Mouse (Mus musculus) Patski (cell line): Measurements from ENCODE around the gene Srrm4. TPM values are rescaled to one million over a fixed set of nuclear protein-coding genes. Genes with fewer than 3 reads are reported as not detected.

Experiments
- ATAC-seq: fragments of 100-300 bp; one replicate; pipeline ENCODE4 v1.8.0; 2021
- CTCF ChIA-PET: fragments of 350-600 bp; sonication (Branson Sonifier 250); formaldehyde crosslinking; loops from one replicate; lab custom pipeline; 2022; ENCODE audit warnings: inconsistent platforms; lab: Charles Lee
- POLR2A ChIA-PET: fragments of 350-600 bp; sonication (Branson Sonifier 250); formaldehyde crosslinking; loops from one replicate; lab custom pipeline; 2022; ENCODE audit warnings: antibody characterized with exemption, inconsistent platforms; lab: Charles Lee
- DNase-seq: peaks from one replicate; pipeline ENCODE4 v3.0.0-alpha.2; 2011; ENCODE audit warnings: low read depth, low spot score
- H3K27me3 ChIP-seq: fragments of 371-371 bp; one replicate; pipeline ENCODE4 v1.5.1; 2021
- CTCF ChIP-seq: fragments of 100-300 bp; IDR thresholded peaks from one replicate; pipeline ENCODE4 v1.5.1; 2021
- in situ Hi-C: fragments of 300-500 bp; cut with MboI; formaldehyde crosslinking; loops from 3 replicates; pipeline ENCODE4 v1.11.1; 2018; ENCODE audit warnings: low pct_unique_long_range_greater_than_20kb, mixed read lengths
- polyA plus RNA-seq: library from polyadenylated mRNA; unstranded; gene quantifications from one replicate; pipeline ENCODE4 v1.2.3, GENCODE M21; 2021

The Srrm4 gene
- polyA plus RNA-seq = 1.7 TPM

DNA sequence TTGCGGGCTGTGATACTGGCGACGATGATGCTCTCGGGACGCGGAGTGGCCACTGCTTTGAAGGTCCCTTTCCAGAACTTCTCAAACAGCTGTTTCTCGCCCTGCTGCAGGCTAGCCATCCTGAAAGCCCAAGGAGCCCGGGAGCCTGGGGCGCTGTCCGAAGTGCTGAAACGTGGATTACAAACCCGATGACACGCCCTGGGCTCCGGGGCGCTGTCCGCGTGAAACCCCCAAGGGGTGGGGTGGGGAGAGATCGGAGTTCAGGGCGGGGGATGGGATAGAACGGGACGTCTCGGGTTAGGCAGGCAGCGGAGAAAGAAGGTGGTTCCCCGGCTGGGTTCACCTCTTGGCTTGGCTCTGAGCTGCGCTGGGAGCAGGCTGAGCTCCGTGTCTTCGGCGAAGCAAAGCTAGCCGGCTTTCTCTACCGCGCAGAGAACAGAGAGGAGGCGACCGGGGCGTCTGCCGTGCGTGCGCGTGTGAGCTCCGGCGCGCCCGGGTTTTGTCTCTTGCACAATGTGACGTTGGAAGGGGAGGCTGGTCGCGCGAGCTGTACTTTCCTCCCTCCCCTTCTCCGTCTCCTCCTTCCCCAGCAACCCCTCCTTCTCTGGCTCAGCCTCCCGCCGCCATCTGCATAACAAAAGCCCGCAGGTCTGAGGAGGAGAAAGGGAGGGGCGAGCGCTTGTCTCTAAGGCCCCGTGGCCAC, at the start of gene Srrm4:
Gene Srrm4 (minus strand): TSS at position 472 of the 703 bp plus-strand sequence.
- no peaks in the 10 kb centered on the region for H3K27me3 ChIP-seq
- ChIA-PET POLR2A (no interaction called here), CTCF (no interaction called here)
- no peak for ATAC-seq
- DNase-seq = no peak
- TF ChIP-seq CTCF = no peak
- in situ Hi-C loops = no loop called here

DNA sequence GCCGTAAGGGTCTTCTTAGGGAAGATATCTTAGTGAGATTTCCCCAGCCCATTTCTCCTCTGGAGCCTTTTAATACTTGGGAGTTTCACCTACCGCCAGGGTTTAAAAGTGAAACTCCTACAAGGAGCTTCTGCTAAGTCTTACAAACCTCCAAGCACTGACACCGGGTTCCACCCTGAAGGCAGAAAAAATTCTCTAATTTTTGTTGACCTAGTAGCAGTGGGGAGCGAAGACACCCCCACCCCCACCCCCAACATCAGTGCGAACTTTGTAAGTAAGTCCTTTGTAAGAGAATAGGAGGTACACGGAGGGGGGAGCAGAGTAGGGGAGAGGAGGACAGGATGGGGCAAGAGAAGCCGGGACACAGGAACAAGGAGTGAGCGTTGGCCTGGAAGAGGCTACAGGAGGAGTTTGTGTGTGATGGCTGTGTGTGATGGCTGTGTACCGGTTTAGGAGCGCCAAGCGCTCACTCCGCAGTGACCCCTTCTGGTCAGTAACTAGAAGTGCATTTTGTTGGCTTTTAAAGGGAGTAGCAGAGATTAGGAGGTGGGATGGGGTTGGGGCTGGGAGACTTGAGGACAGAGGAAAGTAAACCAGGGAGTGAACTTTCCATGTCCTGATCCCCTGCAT, 1.3 kb upstream of the Srrm4 start:
- no peak for DNase-seq

DNA sequence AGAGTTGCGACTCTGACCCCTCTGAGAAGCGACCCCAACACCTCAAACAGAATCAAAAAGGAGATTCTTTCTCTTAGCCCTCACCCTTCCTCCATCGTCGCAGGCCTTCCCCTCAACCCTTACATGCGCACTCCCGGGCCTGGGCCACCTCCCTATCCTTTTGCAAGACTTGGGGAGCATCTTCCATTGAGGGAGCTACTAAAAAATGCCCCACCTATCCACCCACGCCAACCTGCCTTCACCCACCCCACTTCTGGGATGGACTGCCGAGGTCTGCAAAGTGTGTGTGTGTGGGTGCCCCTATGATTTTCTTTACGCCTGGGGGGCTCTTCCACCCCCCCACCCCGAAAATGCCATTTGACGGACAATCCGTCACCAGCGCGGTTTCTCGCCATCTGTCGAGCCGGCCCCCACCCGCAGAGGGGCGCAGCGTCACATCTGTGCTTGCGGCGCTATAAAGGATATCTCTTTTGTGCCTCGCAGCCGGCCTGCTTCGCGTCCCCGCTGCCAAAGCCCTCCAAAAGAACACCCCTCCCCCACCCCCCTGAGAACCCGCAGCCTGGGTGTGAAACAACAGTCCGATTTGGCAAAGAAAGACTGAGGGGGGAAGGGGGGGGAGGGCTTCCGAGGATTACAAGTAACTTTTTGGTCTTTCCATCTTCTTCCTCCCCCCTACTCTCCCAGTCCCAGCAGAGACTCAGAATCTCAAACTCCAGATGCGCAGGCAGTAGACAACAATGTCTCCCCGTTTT, 608 bp upstream of the Srrm4 start:
- ATAC-seq (no peak), DNase-seq (no peak)
- H3K27me3 ChIP-seq = no peaks in the 10 kb centered on the region
- CTCF ChIA-PET = no interaction called here
- POLR2A ChIA-PET = no interaction called here
- in situ Hi-C loops = no loop called here
- no peak for TF ChIP-seq CTCF

More for the DNA sequence above, 1.3 kb upstream of the Srrm4 start:
- H3K27me3 ChIP-seq = no peaks in the 10 kb centered on the region
- CTCF ChIA-PET = no interaction called here
- in situ Hi-C loops = no loop called here
- ATAC-seq = no peak
- POLR2A ChIA-PET = no interaction called here
- no peak for TF ChIP-seq CTCF

DNA sequence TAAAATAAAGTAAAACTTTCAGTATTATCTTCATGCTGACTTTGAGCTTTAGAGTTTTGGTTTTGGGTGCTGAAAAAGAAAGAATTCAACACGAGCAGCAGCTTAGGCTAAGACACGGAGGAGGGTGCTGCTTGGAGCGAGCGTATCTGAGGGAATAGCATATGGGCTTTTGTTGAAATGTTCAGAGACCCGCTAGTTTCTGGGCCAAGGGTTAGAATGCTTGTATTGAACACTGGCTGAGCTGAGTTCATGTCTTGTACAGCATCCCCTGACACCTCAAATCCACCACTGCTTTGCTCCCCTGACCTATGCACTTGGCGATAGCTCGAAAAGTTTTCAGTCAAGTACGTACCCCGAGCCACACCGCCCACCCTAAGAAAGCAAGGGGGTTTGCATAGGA, 919 bp downstream of the Srrm4 start:
- no peak for ATAC-seq
- no peak for DNase-seq
- in situ Hi-C loops = no loop called here
- no peak for TF ChIP-seq CTCF
- ChIA-PET CTCF (no interaction called here), POLR2A (no interaction called here)
- H3K27me3 ChIP-seq = no peaks in the 10 kb centered on the region

DNA sequence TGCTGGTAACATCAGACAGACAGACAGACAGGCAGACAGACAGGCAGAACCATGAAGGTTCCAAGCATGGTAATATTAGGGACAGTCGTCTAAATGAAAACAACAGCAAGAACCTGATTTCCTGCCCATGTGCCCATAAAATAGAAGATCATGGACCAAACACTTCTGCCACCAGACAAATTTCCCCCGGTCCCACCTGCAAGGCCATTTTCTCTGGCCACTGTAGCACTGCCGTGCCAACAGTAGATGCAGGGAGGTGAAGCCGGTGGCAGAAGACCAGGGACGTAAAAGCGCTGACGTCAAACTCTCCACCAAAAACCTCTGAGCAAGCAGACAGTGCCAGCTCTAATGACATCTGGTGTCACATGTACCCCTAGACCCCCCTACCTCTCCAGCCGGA, 2.0 kb downstream of the Srrm4 start:
- TF ChIP-seq CTCF = no peak
- POLR2A ChIA-PET = no interaction called here
- DNase-seq (no peak), ATAC-seq (no peak)
- CTCF ChIA-PET = no interaction called here
- H3K27me3 ChIP-seq = no peaks in the 10 kb centered on the region
- in situ Hi-C loops = no loop called here

DNA sequence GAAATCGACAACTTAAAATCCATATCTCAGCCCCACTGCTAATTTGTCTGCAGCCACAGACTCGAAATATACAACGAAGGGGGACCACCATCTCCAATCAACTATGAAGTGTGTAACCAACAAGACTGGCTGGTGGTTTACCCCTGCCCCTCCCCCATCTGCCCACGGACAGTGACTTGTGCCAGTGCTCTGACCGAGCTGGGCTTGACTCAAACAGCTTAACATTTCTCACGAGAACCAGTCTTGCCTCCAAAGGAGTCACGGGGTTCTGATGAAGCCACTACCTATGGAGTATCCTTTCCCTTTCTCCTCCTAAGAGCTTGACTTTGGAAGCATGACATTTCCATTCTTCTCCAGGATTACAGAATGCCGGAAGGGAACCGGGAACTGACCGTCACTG, 2.8 kb downstream of the Srrm4 start:
- ChIA-PET POLR2A (no interaction called here), CTCF (interaction anchor here (1.2 kb wide), 1 partner anchor 13 kb away, joined by 3 read pairs; no protein-coding TSS in a partner anchor)
- TF ChIP-seq CTCF = no peak
- in situ Hi-C loops = no loop called here
- DNase-seq (no peak), ATAC-seq (no peak)
- no peaks in the 10 kb centered on the region for H3K27me3 ChIP-seq

DNA sequence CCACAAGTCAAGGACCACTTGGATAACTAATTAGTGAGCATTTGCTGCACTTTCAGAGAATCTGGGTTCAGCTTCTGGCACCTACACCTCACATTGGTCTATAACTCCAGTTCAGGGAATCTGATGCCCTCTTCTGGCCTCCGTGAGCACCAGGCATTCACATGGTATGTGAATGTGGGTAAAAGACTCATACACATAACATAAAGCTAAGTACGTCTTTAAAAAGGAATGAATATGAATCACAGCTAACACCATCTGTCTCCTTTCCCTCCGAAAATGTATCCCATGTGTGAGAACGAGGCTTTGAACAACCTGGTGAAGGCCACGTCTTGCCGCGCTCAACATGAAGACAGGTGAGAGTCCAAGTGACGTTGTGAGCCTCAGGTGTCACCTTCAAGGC, 12.1 kb downstream of the Srrm4 start:
- TF ChIP-seq CTCF = no peak

DNA sequence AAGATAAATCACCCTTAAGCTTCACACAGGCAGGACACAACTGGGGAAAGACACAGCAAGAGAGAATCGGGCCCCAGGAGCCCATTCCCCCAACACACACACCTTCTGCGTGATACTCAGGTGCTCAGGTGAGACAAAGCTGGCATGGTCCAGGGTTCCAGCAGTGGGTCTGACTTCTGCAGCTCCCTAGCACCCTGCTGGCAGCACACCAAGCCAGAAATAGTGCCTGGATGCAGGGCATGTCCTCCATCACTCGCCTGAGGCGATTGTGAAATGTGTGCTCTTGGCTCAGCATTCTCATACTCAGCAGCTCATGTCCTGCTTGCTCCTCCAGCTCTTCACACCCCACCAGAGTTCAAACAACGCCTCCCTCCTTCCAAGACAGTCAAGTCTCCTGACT, 14.5 kb downstream of the Srrm4 start:
- no peak for ATAC-seq
- TF ChIP-seq CTCF = no peak
- DNase-seq = no peak
- POLR2A ChIA-PET = no interaction called here
- CTCF ChIA-PET = no interaction called here
- in situ Hi-C loops = no loop called here
- H3K27me3 ChIP-seq = peaks cover 3% of the 10 kb centered on the region

More for the DNA sequence above, 12.1 kb downstream of the Srrm4 start:
- DNase-seq = no peak
- H3K27me3 ChIP-seq = peaks cover 3% of the 10 kb centered on the region
- ChIA-PET CTCF (no interaction called here), POLR2A (no interaction called here)
- in situ Hi-C loops = no loop called here
- no peak for ATAC-seq

DNA sequence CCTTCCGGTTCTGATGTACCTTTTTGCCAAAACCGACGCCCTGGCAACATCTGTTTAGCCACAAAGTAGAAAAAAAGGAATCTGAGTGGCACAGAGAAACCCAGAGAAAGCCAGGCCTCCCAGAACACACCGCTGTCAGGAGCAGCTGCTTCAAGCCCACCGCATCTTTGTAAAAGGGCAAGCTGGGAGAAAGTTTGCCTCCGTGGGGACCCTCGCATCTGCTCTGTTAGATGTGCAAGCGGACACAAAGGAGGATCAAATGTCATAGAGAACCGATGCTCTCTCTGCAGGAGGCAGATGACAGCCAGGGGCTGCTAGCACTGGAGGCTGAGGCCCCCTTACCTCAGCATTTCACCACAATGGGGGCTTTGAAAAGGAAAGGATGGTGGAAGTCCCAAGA, 18.3 kb downstream of the Srrm4 start:
- no peak for ATAC-seq
- in situ Hi-C loops = no loop called here
- peaks cover 6% of the 10 kb centered on the region for H3K27me3 ChIP-seq
- ChIA-PET POLR2A (no interaction called here), CTCF (no interaction called here)
- no peak for DNase-seq
- no peak for TF ChIP-seq CTCF

DNA sequence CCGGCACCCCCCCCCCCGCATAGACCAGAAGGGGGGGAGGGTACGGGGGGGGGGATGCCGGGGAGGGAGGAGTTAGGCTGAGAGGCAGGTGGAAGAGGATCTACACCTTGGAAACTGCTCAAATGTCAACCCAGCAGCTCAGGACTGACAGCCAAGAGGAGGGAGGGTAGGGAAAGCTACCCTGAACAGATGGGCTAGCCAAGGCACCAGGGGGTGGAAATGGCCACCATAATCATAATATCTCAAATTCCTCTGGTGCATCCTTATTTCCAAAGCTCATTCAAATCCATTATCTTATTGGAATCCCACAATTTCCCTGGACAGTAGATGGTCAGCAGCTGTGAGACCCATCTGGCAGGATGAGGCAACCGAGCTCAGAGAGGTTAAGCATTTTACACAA, 19.7 kb downstream of the Srrm4 start:
- DNase-seq = no peak
- no peak for TF ChIP-seq CTCF
- ChIA-PET CTCF (no interaction called here), POLR2A (no interaction called here)
- no peak for ATAC-seq
- in situ Hi-C loops = no loop called here
- H3K27me3 ChIP-seq = peaks cover 3% of the 10 kb centered on the region

DNA sequence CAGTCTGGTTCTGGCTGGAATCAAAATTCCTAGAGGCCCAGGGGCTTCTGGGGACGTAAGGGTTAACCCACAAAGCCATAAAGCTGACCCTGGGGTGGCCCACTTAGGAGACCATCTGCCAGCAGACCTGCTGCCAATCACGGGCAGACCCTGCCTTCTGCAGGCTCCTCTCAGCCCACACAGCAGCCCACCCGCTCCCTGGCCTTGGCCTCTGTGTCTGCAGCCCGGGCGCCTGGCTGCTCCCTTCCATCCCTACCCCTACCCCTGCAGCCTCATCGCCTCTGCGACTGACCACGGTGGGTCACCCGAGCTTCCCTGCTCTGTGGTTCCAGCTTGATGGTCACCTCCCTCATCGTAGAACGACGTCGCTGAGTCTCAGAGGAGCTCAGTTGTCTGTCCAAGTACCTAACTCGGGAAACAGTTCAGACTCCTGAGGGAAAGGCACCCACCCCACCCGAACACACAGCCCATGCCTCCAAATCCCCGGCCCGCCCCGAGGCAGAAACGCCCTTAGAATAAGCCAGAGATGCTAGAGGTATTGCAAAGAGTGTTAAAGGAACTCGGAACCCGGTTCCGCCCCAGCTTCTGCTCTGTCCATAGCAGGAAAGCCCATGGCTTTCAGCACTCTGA, 20.3 kb downstream of the Srrm4 start:
- ChIA-PET POLR2A (no interaction called here), CTCF (interaction anchor here (1.5 kb wide), 1 partner anchor 12 kb away, joined by 3 read pairs; no protein-coding TSS in a partner anchor)
- ATAC-seq (no peak), DNase-seq (no peak)
- TF ChIP-seq CTCF = no peak
- in situ Hi-C loops = no loop called here
- peaks cover 3% of the 10 kb centered on the region for H3K27me3 ChIP-seq
